Mouse (Mus musculus): Measurements from ENCODE around the gene Gm21190.
"Not testable (repeated sequence)": the region's sequence is repeated elsewhere in the genome, so short reads cannot be mapped to it uniquely, and the experiment has no call there.

The Gm21190 gene

DNA sequence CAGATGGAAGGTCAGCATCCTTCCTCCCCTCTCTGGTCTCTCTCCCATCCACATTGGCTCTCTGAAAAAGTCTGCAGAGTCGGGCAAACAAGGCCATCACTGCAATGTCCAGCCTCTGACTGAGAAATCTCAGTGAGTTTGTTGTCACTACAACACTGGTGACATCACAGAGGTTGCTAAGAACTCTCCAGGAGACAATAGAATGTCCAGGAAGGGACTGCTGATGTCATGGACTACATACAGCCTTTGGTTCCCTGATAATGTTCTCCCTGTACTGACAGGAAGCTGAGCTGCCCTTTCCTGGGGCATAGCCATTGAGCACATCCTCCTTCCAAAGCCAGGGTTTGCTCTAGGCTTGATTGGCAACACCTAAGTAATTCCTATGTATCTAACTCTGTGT is at the start of gene Gm21190:
Gm21190 (minus strand) TSS at position 101 of the 400 bp plus-strand sequence.
- not testable (repeated sequence) for DNase-seq (ENCODE audit: low spot score)

GRCm38 (mm10) chr5:15577033-15577432 is 48.0 kb upstream of the Gm21190 start, which contains the start of gene Gm21083:
Gm21083 (plus strand) TSS chr5:15577333.
- not testable (repeated sequence) for DNase-seq (ENCODE audit: low spot score)

- not testable (repeated sequence) for DNase-seq (ENCODE audit: low spot score)
These were observed 44.7 kb upstream of the Gm21190 start for GRCm38 (mm10) chr5:15573735-15574134.

DNA sequence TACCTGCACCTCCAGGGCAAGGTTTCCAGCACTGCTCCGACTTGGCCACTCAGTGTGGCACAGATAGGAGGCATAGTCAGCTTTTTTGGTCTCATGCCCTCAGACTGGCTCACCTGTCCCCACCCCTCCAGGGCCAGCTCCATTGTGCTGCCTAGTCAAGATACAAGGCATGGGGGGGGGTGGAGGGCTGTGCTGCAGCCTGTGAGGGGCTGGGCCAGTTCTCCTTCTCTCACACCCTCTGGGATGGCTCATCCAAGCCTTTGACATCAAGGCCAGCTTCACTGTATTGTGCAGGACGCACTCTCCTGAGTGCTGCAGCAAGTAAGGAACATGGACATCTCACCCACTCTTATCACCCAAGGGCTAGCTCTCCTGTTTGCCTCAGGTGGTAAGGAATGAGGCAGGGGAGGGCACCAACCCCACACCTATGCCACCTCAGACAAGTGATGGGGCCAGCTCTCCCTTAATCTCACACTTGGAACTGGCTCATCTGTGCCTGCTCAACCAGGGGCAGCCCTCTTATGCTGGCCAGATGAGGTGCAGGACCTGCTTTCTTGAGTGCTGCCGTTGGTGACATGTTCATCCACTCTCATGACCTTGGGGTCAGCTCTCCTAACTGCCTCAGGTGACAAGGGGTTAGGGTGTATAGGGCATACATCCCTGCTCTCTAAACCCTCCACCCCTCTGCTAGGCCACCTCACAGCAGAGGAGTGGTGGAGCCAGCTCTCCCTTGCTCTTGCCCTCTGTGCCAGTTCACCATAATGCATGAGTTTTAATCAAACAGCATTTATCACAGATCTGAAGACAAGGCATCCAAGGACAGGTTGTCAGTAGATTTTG is 32.6 kb upstream of the Gm21190 start:
- DNase-seq (ENCODE audit: low spot score): not testable (repeated sequence)

- not testable (repeated sequence) for DNase-seq (ENCODE audit: low spot score)
These were observed 29.6 kb upstream of the Gm21190 start for GRCm38 (mm10) chr5:15558654-15559053.

GRCm38 (mm10) chr5:15549606-15550005 is 20.6 kb upstream of the Gm21190 start:
- not testable (repeated sequence) for DNase-seq (ENCODE audit: low spot score)

GRCm38 (mm10) chr5:15549134-15549533 is 20.1 kb upstream of the Gm21190 start:
- DNase-seq (ENCODE audit: low spot score): peak; percentile 21

- not testable (repeated sequence) for DNase-seq (ENCODE audit: low spot score)
These were observed 19.6 kb upstream of the Gm21190 start for GRCm38 (mm10) chr5:15548642-15549041.

DNA sequence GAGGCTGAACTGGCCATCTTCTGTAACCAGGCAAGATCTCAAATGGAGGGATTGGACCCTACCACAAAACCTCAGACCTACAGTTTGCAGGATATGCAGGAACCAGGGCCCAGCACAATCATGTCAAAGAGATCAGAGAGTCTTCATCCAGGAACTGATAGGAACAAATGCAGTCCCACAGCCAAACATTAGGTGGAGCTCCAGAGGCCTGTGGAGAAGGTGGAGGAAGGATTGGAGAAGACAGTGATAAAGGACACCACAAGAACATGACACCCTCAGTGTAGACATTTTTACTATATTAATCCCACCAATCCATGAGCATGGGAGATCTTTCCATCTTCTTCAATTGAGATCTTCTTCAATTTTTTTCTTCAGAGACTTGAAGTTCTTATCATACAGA is 6.6 kb downstream of the Gm21190 start:
- not testable (repeated sequence) for DNase-seq (ENCODE audit: low spot score)

GRCm38 (mm10) chr5:15522028-15522427 is 7.0 kb downstream of the Gm21190 start:
- DNase-seq (ENCODE audit: low spot score): not testable (repeated sequence)

DNA sequence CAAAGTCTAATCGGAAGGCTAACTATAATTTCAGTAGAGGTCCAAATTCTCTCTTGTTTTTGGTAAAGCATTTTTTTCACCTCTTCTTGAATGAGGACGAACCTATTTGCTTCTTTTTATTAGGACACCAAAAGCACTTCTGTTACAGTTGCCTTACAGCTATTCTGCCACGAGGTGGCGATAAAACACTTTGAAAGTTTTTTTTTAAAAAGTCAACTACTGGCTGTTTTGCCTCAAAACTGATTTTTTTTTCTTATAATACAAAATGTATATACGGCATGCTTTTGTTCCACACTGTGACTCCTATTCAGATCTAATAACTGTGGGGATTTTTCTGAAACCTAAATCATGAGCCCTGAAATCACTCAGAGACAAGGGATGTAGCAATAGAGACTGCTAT is 8.6 kb downstream of the Gm21190 start:
- DNase-seq (ENCODE audit: low spot score): peak; percentile 42

DNA sequence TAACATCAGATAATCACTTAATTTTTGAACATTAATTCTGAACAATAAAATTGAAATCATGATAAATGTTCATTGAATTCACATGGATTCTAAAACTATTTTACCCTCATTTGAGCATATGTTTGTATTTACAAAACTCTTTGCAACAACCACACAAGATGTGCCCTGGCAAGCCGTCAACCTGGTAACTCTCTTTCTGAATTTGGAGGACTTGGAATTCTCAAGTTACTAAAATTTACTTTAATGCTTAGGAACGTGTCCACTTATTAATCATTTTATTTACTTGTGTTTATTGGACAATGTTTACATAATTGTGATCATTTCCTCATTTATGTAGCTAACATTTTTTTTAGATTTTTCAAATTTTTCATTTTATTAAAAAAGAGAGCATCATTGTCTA is 11.9 kb downstream of the Gm21190 start:
- DNase-seq (ENCODE audit: low spot score): not testable (repeated sequence)

GRCm38 (mm10) chr5:15512236-15512635 is 16.8 kb downstream of the Gm21190 start:
- not testable (repeated sequence) for DNase-seq (ENCODE audit: low spot score)

GRCm38 (mm10) chr5:15509911-15510310 is 19.1 kb downstream of the Gm21190 start:
- DNase-seq (ENCODE audit: low spot score): not testable (repeated sequence)

GRCm38 (mm10) chr5:15508460-15509451 is 20.3 kb downstream of the Gm21190 start:
- DNase-seq (ENCODE audit: low spot score): not testable (repeated sequence)

- DNase-seq (ENCODE audit: low spot score): peak; percentile 30
These were observed 21.1 kb downstream of the Gm21190 start for GRCm38 (mm10) chr5:15507757-15508459.

GRCm38 (mm10) chr5:15507309-15507619 is 21.8 kb downstream of the Gm21190 start:
- DNase-seq (ENCODE audit: low spot score): no peak

DNA sequence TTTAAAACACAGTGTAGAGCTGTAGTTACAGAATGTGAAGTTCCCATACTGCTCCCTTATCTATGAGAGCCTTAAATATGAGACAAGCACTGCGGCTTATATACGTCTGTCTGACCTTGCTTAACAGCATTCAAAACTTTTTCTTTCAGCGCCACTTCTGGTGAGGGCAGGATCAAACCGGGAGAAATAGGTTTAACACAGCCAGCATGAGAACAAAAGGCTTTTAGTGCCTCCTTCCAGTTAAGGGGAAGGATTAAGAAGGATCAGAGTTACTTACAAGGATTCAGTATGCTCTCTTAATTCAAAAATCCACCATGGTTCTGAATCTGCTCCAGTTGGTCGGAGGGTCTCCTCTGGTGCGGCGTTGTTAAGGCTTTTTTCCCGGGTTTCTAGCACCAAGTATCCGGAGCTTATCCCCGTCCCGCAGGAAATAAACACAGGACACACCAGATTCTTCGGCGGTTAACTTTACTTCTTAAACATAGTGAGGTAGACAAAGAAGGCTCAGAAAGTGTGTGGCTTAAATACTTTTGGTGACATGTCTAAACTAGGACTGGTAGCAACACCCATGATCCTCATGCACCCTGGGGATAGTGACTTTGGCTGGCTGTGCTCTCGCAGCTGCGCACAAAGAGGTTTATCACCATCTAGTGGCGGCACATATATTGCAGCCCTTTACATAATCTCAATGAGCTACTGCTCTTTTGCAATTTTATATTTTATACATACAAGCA is 22.3 kb downstream of the Gm21190 start:
- DNase-seq (ENCODE audit: low spot score): peak; percentile 66

DNA sequence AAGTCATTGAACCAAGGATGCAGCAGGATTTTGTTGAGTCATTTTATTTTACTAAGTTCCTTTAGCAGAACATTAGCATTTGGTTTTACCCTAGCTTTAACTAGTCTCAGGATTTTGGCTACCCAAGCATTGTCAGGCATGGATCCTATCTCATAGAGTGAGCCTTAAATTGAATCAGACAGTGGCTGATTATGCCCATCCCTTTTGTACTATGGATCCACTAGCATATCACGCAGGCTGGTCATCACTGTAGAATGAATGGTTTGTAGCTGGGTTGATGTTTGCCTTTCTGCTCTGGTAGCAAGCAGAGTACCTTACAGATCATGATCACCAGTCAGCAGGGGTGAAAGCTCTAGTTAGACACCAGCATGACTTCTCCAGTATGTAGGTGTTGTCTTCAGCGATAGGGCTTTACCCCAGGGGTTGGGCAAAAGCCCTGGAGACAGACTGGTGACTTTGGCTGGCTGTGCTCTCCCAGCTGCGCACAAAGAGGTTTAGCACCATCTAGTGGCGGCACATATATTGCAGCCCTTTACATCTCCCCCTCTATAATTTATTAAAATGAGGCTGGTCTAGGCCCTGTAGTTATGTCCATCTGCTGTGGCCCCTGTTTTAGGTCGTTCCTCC is 30.1 kb downstream of the Gm21190 start:
- not testable (repeated sequence) for DNase-seq (ENCODE audit: low spot score)

DNA sequence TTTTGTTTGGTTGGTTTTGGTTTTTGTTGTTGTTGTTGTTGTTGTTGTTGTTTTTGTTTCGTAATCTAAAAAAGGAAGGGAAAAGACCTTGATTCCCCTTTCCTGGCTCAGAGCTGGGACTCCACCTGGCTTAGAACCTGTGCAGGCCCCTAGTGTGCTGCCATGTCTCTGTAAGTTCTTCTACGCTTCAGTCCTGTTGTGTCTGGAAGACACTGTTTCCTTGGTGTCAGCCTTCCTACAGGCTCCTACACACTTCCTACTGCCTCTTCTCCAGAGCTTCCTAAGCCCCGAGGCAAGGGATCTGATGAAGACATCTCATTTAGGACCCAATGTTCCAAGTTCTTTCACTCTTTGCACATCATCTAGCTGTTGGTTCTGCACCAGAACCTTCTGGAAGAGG is 30.7 kb downstream of the Gm21190 start:
- DNase-seq (ENCODE audit: low spot score): not testable (repeated sequence)

DNA sequence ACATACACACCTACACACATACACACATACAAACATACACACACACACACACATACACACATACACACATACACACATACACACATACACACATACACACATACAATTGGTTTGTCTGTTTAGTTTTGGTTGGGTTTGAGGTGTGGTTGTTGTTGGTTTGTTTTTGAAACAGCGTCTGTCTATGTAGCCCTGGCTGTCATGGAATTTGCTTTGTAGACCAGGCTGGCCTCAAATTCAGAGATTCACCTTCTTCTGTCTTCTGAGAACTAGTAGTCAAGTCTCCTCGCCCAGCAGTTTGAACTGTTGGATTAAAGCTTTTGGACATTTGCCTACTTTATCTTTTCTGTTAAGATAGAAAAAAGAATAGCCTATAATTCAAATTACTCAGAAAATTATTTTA is 38.1 kb downstream of the Gm21190 start:
- not testable (repeated sequence) for DNase-seq (ENCODE audit: low spot score)

Measured in MN1 (cell line).